Mouse (Mus musculus): ENCODE measurements around the gene Tspear.

DNA sequence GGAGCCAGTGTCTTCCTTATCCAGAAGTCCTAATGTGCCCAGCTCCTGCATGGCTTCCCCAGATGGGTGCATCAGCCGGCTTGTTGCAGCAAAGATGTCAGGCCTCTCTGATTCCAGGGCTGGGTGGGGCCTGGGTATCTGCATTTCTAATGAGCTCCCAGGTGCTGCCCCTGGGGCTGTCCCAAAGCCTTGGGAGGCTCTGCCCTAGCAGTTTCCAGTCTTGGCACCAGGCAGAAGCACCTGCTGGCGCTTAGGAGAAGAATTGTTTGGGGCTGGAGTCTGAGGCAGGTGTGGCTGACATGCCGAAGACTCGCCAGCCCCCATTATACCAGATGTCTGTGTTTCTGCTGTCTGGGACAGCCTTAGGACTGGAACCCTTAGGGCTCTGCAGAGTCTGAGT lies 15.7 kb upstream of the Tspear start:
- TF ChIP-seq POLR2A (IDR thresholded peaks at IDR 0.05; ENCODE audit: borderline replicate concordance, insufficient read depth, low read length) (no peak), CTCF (IDR thresholded peaks at IDR 0.05; ENCODE audit: borderline replicate concordance, insufficient read depth, low read depth, low read length) (no peak)

Measured in cerebellum, adult 2 months (tissue).